9 mouse cellular contexts compared by ENCODE assay signal in the genomic region with DNA sequence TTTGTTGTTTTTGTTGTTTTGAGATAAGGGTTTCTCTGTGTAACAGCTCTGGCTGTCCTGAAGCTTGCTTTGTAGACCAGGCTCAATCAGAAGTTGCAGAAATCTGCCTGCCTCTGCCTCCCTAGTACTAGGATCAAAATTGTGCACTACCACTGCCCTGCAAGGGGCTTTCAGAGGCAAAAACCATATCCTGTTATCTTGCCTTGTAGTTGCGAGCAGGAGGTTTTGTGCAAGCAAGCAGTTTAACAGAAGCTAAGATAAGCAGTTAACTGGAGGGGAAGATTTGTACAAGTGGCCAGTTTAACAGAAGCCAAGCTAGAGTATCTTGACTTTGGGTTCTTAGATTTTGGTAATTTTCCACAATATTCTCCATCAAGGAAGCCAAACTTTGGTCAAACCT. TPM values are rescaled to one million over a fixed set of nuclear protein-coding genes. Genes with fewer than 3 reads are reported as not detected.
DNase-seq lines count a peak whose midpoint lies in the region; ATAC-seq and TF ChIP-seq lines count a peak whose summit lies in the region.
"Had no signal": no experiment of that assay in that cellular context is flagged by ENCODE, and none has a peak within 500 bp of the region (broad histone marks: within the 10 kb centered on the region; RNA-seq: fewer than 3 reads in every experiment).

No protein-coding gene starts in this region.

- H3K27me3 ChIP-seq in hindbrain, embryonic 10.5 days (ENCODE audit: insufficient read depth, poor library complexity, severe bottlenecking), result no peaks in the 10 kb centered on the region
- no peaks in the 10 kb centered on the region for H3K27me3 ChIP-seq in hindbrain, embryonic 12.5 days
- H3K27me3 ChIP-seq in thymus, adult 2 months (ENCODE audit: control insufficient read depth, insufficient read depth, low read length), result no peaks in the 10 kb centered on the region
- no peaks in the 10 kb centered on the region for H3K27me3 ChIP-seq in embryonic facial prominence, embryonic 12.5 days

- H3K4me1 ChIP-seq in hindbrain, embryonic 10.5 days (replicated peaks), result 0 out of 2 replicates have a peak, but pooled peaks cover 2% of the 10 kb centered on the region
- H3K4me1 ChIP-seq in hindbrain, embryonic 12.5 days, result no peaks in the 10 kb centered on the region
- H3K4me1 ChIP-seq in thymus, adult 2 months (replicated peaks; ENCODE audit: control insufficient read depth, insufficient read depth, low read length), result no peaks in the 10 kb centered on the region
- H3K4me1 ChIP-seq in embryonic facial prominence, embryonic 12.5 days, result no peaks in the 10 kb centered on the region

- peak; percentile 4 for DNase-seq in hindbrain, embryonic 10.5 days (ENCODE audit: low spot score)
- DNase-seq in thymus, postnatal 0 days (ENCODE audit: low spot score), result peak; percentile 29
- DNase-seq in thymus, adult 2 months, result no peak
- no peak for DNase-seq in gastrocnemius, postnatal 10 days
- DNase-seq in layer of hippocampus, adult 9-11 months, result no peak
- DNase-seq: thymus, postnatal 14 days had no signal

- peak overlapping the region; percentile 92; the same call in 1 of the 2 replicates for H3K4me3 ChIP-seq in hindbrain, embryonic 10.5 days
- no peak overlapping the region for H3K4me3 ChIP-seq in hindbrain, embryonic 12.5 days
- H3K4me3 ChIP-seq in thymus, adult 2 months (ENCODE audit: control insufficient read depth, insufficient read depth, low read length), result no peak overlapping the region
- H3K4me3 ChIP-seq in embryonic facial prominence, embryonic 12.5 days, result peak overlapping the region; percentile 93; the same call in 1 of the 2 replicates
- H3K4me3 ChIP-seq: layer of hippocampus, adult 2 months had no signal

- no peak for TF ChIP-seq CTCF in thymus, adult 2 months (IDR thresholded peaks at IDR 0.05; ENCODE audit: borderline replicate concordance, control insufficient read depth, extremely low read depth, insufficient read depth, low read length, poor library complexity)

- H3K27ac ChIP-seq in hindbrain, embryonic 10.5 days, result no peak overlapping the region
- no peak overlapping the region for H3K27ac ChIP-seq in hindbrain, embryonic 12.5 days
- no peak overlapping the region for H3K27ac ChIP-seq in thymus, adult 2 months (ENCODE audit: control insufficient read depth, insufficient read depth, low read length)
- H3K27ac ChIP-seq in embryonic facial prominence, embryonic 12.5 days, result no peak overlapping the region
- H3K27ac ChIP-seq: layer of hippocampus, adult 2 months had no signal

- no peak for ATAC-seq in hindbrain, embryonic 12.5 days (ENCODE audit: low FRiP score)
- no peak for ATAC-seq in embryonic facial prominence, embryonic 12.5 days (ENCODE audit: insufficient number of reproducible peaks, insufficient read depth, low FRiP score, low TSS enrichment)

- no peak overlapping the region for H3K9ac ChIP-seq in hindbrain, embryonic 12.5 days
- no peak overlapping the region for H3K9ac ChIP-seq in embryonic facial prominence, embryonic 12.5 days

- H3K4me2 ChIP-seq in hindbrain, embryonic 12.5 days (replicated peaks), result no peak overlapping the region
- H3K4me2 ChIP-seq in embryonic facial prominence, embryonic 12.5 days (replicated peaks), result no peak overlapping the region

- 93% methylated on average over 1 of the region's 1 CpGs for WGBS in hindbrain, embryonic 10.5 days
- 96% methylated on average over 1 of the region's 1 CpGs for WGBS in hindbrain, embryonic 12.5 days
- 92% methylated on average over 1 of the region's 1 CpGs for WGBS in thymus, adult 2 months
- 97% methylated on average over 1 of the region's 1 CpGs for WGBS in embryonic facial prominence, embryonic 12.5 days

- TF ChIP-seq POLR2A in thymus, adult 2 months (IDR thresholded peaks at IDR 0.05; ENCODE audit: control insufficient read depth, extremely low read depth, insufficient read depth, low read length, poor library complexity), result no peak

- H3K36me3 ChIP-seq in hindbrain, embryonic 10.5 days, result peaks cover 58% of the 10 kb centered on the region
- H3K36me3 ChIP-seq in hindbrain, embryonic 12.5 days, result peaks cover 46% of the 10 kb centered on the region
- peaks cover 8% of the 10 kb centered on the region for H3K36me3 ChIP-seq in thymus, adult 2 months (ENCODE audit: control insufficient read depth, insufficient read depth, low read length)
- peaks cover 17% of the 10 kb centered on the region for H3K36me3 ChIP-seq in embryonic facial prominence, embryonic 12.5 days

- H3K9me3 ChIP-seq in hindbrain, embryonic 10.5 days, result peaks cover 59% of the 10 kb centered on the region
- peaks cover 56% of the 10 kb centered on the region for H3K9me3 ChIP-seq in hindbrain, embryonic 12.5 days (replicated peaks)
- H3K9me3 ChIP-seq in embryonic facial prominence, embryonic 12.5 days, result peaks cover 49% of the 10 kb centered on the region

RNA-seq across cellular contexts. Expression of a gene that starts 2.2 kb away (rescaled TPM):
- polyA plus RNA-seq in hindbrain, embryonic 10.5 days (2016; fragmentation: Nextera tagmentation; extraction: Ambion mirVana), result 19.3 and 22.5 TPM in 2 replicates
- 36.7 and 37.8 TPM in 2 replicates for polyA plus RNA-seq in hindbrain, embryonic 12.5 days (2016; fragmentation: Nextera tagmentation; extraction: Ambion mirVana)
- polyA plus RNA-seq in thymus, postnatal 0 days (2015; fragmentation: Nextera tagmentation; extraction: Ambion mirVana), result 12.2 and 15.7 TPM in 2 replicates
- 46.2 and 47.0 TPM in 2 replicates for polyA plus RNA-seq in thymus, adult 2 months (2012; rRNA removed)
- 28.0 and 29.1 TPM in 2 replicates for polyA plus RNA-seq in embryonic facial prominence, embryonic 12.5 days (2016; fragmentation: Nextera tagmentation; extraction: Ambion mirVana)
- 10 to 100 TPM; 26.2 to 30.0 TPM for total RNA-seq in gastrocnemius, postnatal 10 days (2021)

Comparison
In these comparisons a context has a peak if more than half of its experiments do, and no peak if none do; other contexts are left out.
1. DNase-seq: peak in hindbrain, embryonic 10.5 days (single experiment) and thymus, postnatal 0 days (single experiment); none in thymus, adult 2 months (single experiment), gastrocnemius, postnatal 10 days (single experiment) and layer of hippocampus, adult 9-11 months (single experiment).
2. H3K4me3 ChIP-seq: peak in hindbrain, embryonic 10.5 days (single experiment) and embryonic facial prominence, embryonic 12.5 days (single experiment); none in hindbrain, embryonic 12.5 days (single experiment) and thymus, adult 2 months (single experiment).